ENCODE assay signal across 8 mouse cellular contexts in genomic region chr9:108662660-108663059, GRCm38 (mm10). TPM values are rescaled to one million over a fixed set of nuclear protein-coding genes. Genes with fewer than 3 reads are reported as not detected.
DNase-seq lines count a peak whose midpoint lies in the region; ATAC-seq and TF ChIP-seq lines count a peak whose summit lies in the region.

No protein-coding gene starts in this region.

- H3K9ac ChIP-seq in hindbrain, embryonic 13.5 days: peak overlapping the region; percentile 75
- peak overlapping the region; percentile 68 for H3K9ac ChIP-seq in midbrain, embryonic 11.5 days (ENCODE audit: low read length)

- no peaks in the 10 kb centered on the region for H3K9me3 ChIP-seq in hindbrain, embryonic 13.5 days
- H3K9me3 ChIP-seq in midbrain, embryonic 11.5 days (ENCODE audit: control insufficient read depth, low read length): no peaks in the 10 kb centered on the region

- no peak for DNase-seq in kidney, adult 2 months
- no peak for DNase-seq in kidney, postnatal 4 days
- DNase-seq in midbrain, embryonic 11.5 days (ENCODE audit: low spot score, missing footprints): no peak
- no peak for DNase-seq in adrenal gland, adult 2 months
- no peak for DNase-seq in thymus, postnatal 10 days (ENCODE audit: low spot score in 2 of 2)
- no peak for DNase-seq in left cerebral cortex, postnatal 14 days (ENCODE audit: low spot score in 2 of 2)

- ATAC-seq in hindbrain, embryonic 13.5 days (ENCODE audit: low FRiP score): no peak
- ATAC-seq in midbrain, embryonic 11.5 days (ENCODE audit: low FRiP score): no peak

- H3K27ac ChIP-seq in kidney, adult 2 months (ENCODE audit: insufficient read depth, low read depth, low read length): no peak overlapping the region
- peak overlapping the region; percentile 96 for H3K27ac ChIP-seq in brown adipose tissue, adult 24 weeks (replicated peaks; ENCODE audit: low read depth, low read length)
- no peak overlapping the region for H3K27ac ChIP-seq in hindbrain, embryonic 13.5 days
- no peak overlapping the region for H3K27ac ChIP-seq in midbrain, embryonic 11.5 days (ENCODE audit: low read depth, low read length)

- TF ChIP-seq CTCF in kidney, adult 2 months (conservative IDR thresholded peaks at IDR 0.05; ENCODE audit: insufficient read depth, insufficient read length, low read depth, low read length): no peak

- peak overlapping the region; percentile 69 for H3K4me3 ChIP-seq in kidney, adult 2 months (ENCODE audit: insufficient read depth, low read depth, low read length)
- H3K4me3 ChIP-seq in brown adipose tissue, adult 24 weeks (ENCODE audit: insufficient read depth, low read depth, low read length): peak overlapping the region; percentile 94
- peak overlapping the region; percentile 67 for H3K4me3 ChIP-seq in hindbrain, embryonic 13.5 days
- peak overlapping the region; percentile 72 for H3K4me3 ChIP-seq in midbrain, embryonic 11.5 days (ENCODE audit: low read depth, low read length)

- WGBS in kidney, adult 2 months: 13% methylated on average over 6 of the region's 6 CpGs
- WGBS in hindbrain, embryonic 13.5 days: 48% methylated on average over 6 of the region's 6 CpGs
- WGBS in midbrain, embryonic 11.5 days: 53% methylated on average over 6 of the region's 6 CpGs

- no peaks in the 10 kb centered on the region for H3K36me3 ChIP-seq in kidney, adult 2 months (ENCODE audit: control insufficient read depth, insufficient read depth, low read length)
- peaks cover 10% of the 10 kb centered on the region; the same call in 1 of the 2 replicates for H3K36me3 ChIP-seq in hindbrain, embryonic 13.5 days
- no peaks in the 10 kb centered on the region for H3K36me3 ChIP-seq in midbrain, embryonic 11.5 days (ENCODE audit: control insufficient read depth, insufficient read depth, low read length)

- intact Hi-C loops in left cerebral cortex, postnatal 14 days (cut with DNase I): no loop called here

- no peaks in the 10 kb centered on the region for H3K27me3 ChIP-seq in kidney, adult 2 months (replicated peaks; ENCODE audit: control insufficient read depth, insufficient read depth, low read length)
- H3K27me3 ChIP-seq in hindbrain, embryonic 13.5 days: no peaks in the 10 kb centered on the region
- no peaks in the 10 kb centered on the region for H3K27me3 ChIP-seq in midbrain, embryonic 11.5 days (ENCODE audit: control insufficient read depth, insufficient read depth, low read length)

- TF ChIP-seq POLR2A in kidney, adult 2 months (IDR thresholded peaks at IDR 0.05; ENCODE audit: low read depth, low read length): no peak

- peaks cover 13% of the 10 kb centered on the region for H3K4me1 ChIP-seq in kidney, adult 2 months (ENCODE audit: control insufficient read depth, insufficient read depth, low read length)
- H3K4me1 ChIP-seq in brown adipose tissue, adult 24 weeks (ENCODE audit: control insufficient read depth, insufficient read depth, insufficient read length, low read length): no peaks in the 10 kb centered on the region
- peaks cover 13% of the 10 kb centered on the region for H3K4me1 ChIP-seq in hindbrain, embryonic 13.5 days (replicated peaks)
- H3K4me1 ChIP-seq in midbrain, embryonic 11.5 days (ENCODE audit: control insufficient read depth, insufficient read depth, low read length): peaks cover 9% of the 10 kb centered on the region

- H3K4me2 ChIP-seq in hindbrain, embryonic 13.5 days: peak overlapping the region; percentile 70
- H3K4me2 ChIP-seq in midbrain, embryonic 11.5 days: peak overlapping the region; percentile 71

RNA-seq across cellular contexts. Expression of gene Slc25a20, which starts 0.8 kb away (rescaled TPM):
- 34.7 and 42.2 TPM in 2 replicates for polyA plus RNA-seq in kidney, adult 2 months (2012; rRNA removed)
- polyA plus RNA-seq in brown adipose tissue, adult 24 weeks (2012; ENCODE audit: insufficient read depth, insufficient read length, missing spikeins): 545 and 591 TPM in 2 replicates
- 45.0 and 45.5 TPM in 2 replicates for polyA plus RNA-seq in hindbrain, embryonic 13.5 days (2015; fragmentation: Nextera tagmentation; extraction: Ambion mirVana)
- polyA plus RNA-seq in midbrain, embryonic 11.5 days (2014; fragmentation: Nextera tagmentation; extraction: Ambion mirVana): 31.2 and 33.3 TPM in 2 replicates
- total RNA-seq in adrenal gland, adult 2 months (2021): 100 to 1,000 TPM; 123 to 170 TPM
- 38.0 and 46.7 TPM in 2 replicates for polyA plus RNA-seq in adrenal gland, adult 2 months (2012; rRNA removed)
- 10 to 100 TPM; 14.5 to 15.0 TPM for total RNA-seq in left cerebral cortex, postnatal 14 days (2021)

RNA-seq across cellular contexts. Expression of gene Arih2, which starts 13.5 kb away (rescaled TPM):
- 34.9 and 36.9 TPM in 2 replicates for polyA plus RNA-seq in kidney, adult 2 months (2012; rRNA removed)
- 22.4 and 29.8 TPM in 2 replicates for polyA plus RNA-seq in brown adipose tissue, adult 24 weeks (2012; ENCODE audit: insufficient read depth, insufficient read length, missing spikeins)
- 47.3 and 52.9 TPM in 2 replicates for polyA plus RNA-seq in hindbrain, embryonic 13.5 days (2015; fragmentation: Nextera tagmentation; extraction: Ambion mirVana)
- 46.9 and 50.9 TPM in 2 replicates for polyA plus RNA-seq in midbrain, embryonic 11.5 days (2014; fragmentation: Nextera tagmentation; extraction: Ambion mirVana)
- 10 to 100 TPM; 52.0 to 74.6 TPM for total RNA-seq in adrenal gland, adult 2 months (2021)
- 19.7 and 23.9 TPM in 2 replicates for polyA plus RNA-seq in adrenal gland, adult 2 months (2012; rRNA removed)
- total RNA-seq in left cerebral cortex, postnatal 14 days (2021): 10 to 100 TPM; 49.8 to 50.2 TPM

RNA-seq across cellular contexts. Expression of gene Prkar2a, which starts 26.5 kb away (rescaled TPM):
- 19.0 and 19.8 TPM in 2 replicates for polyA plus RNA-seq in kidney, adult 2 months (2012; rRNA removed)
- 12.4 and 20.8 TPM in 2 replicates for polyA plus RNA-seq in brown adipose tissue, adult 24 weeks (2012; ENCODE audit: insufficient read depth, insufficient read length, missing spikeins)
- 50.1 and 51.9 TPM in 2 replicates for polyA plus RNA-seq in hindbrain, embryonic 13.5 days (2015; fragmentation: Nextera tagmentation; extraction: Ambion mirVana)
- 58.0 and 58.2 TPM in 2 replicates for polyA plus RNA-seq in midbrain, embryonic 11.5 days (2014; fragmentation: Nextera tagmentation; extraction: Ambion mirVana)
- 10 to 100 TPM; 28.1 to 43.7 TPM for total RNA-seq in adrenal gland, adult 2 months (2021)
- 12.1 and 14.6 TPM in 2 replicates for polyA plus RNA-seq in adrenal gland, adult 2 months (2012; rRNA removed)
- total RNA-seq in left cerebral cortex, postnatal 14 days (2021): 10 to 100 TPM; 40.6 to 45.5 TPM

Comparison
In these comparisons a context has a peak if more than half of its experiments do, and no peak if none do; other contexts are left out.
1. RNA of gene Slc25a20, which starts 0.8 kb away (polyA plus RNA-seq): 545 to 591 TPM in brown adipose tissue, adult 24 weeks; 45.0 to 45.5 TPM in hindbrain, embryonic 13.5 days, 34.7 to 42.2 TPM in kidney, adult 2 months, 38.0 to 46.7 TPM in adrenal gland, adult 2 months and 31.2 to 33.3 TPM in midbrain, embryonic 11.5 days; every median in the first group is over 10 times any median in the second.
2. Peak in every context shown above with its lines, with median percentiles within 50 percentile points of each other: H3K4me3 ChIP-seq.